Mouse (Mus musculus) spleen, adult 2 months (tissue): ENCODE results near the gene Cdca5. TPM values are rescaled to one million over a fixed set of nuclear protein-coding genes. Genes with fewer than 3 reads are reported as not detected.
A peak's percentile ranks its signal among the peaks of the same experiment; 100 is the strongest.
"Not testable (repeated sequence)": the region's sequence is repeated elsewhere in the genome, so short reads cannot be mapped to it uniquely, and the experiment has no call there.

Experiments used
- DNase-seq, 2 experiments: peaks; one replicate each; pipeline versions ENCODE4 v3.0.0 to v3.0.0-alpha.2; 2012 to 2021; ENCODE audit warnings: low spot score in 2 of 2, low read depth in 1 of 2
- H3K27ac ChIP-seq: fragments of 200-500 bp; 2 replicates; pipeline ENCODE4 v1.5.1; 2012; ENCODE audit warnings: low read length, inconsistent platforms; ENCODE audit not compliant: insufficient read depth
- H3K27me3 ChIP-seq: fragments of 200-500 bp; 2 replicates; pipeline ENCODE4 v1.6.1; 2012; ENCODE audit warnings: mild to moderate bottlenecking, moderate library complexity, low read length, inconsistent platforms; ENCODE audit not compliant: control insufficient read depth, insufficient read depth
- H3K36me3 ChIP-seq: fragments of 200-500 bp; 2 replicates; pipeline ENCODE4 v1.6.1; 2012; ENCODE audit warnings: mild to moderate bottlenecking, low read length, inconsistent platforms; ENCODE audit not compliant: control insufficient read depth, insufficient read depth
- H3K4me1 ChIP-seq: fragments of 200-500 bp; 2 replicates; pipeline ENCODE4 v1.6.1; 2011; ENCODE audit warnings: inconsistent platforms; ENCODE audit not compliant: control insufficient read depth, insufficient read depth, insufficient read length
- H3K4me3 ChIP-seq: fragments of 200-500 bp; 2 replicates; pipeline ENCODE4 v1.5.1; 2011; ENCODE audit warnings: mild to moderate bottlenecking, inconsistent platforms; ENCODE audit not compliant: insufficient read depth, insufficient read length; ENCODE audit errors: extremely low read depth
- CTCF ChIP-seq: fragments of 200-500 bp; IDR thresholded peaks from 2 replicates; pipeline ENCODE4 v1.5.1; 2011; ENCODE audit warnings: mild to moderate bottlenecking, inconsistent platforms; ENCODE audit not compliant: insufficient read depth, insufficient read length, insufficient replicate concordance; ENCODE audit errors: extremely low read depth
- POLR2A ChIP-seq: fragments of 200-500 bp; IDR thresholded peaks from 2 replicates; pipeline ENCODE4 v1.6.1; 2011; ENCODE audit warnings: low read depth, low read length, inconsistent platforms
- WGBS: fragments of 180-500 bp; shearing (Covaris S2); methylation state at CpG from one replicate; pipeline ENCODE4 v1.1.7; 2018; 5-methylcytosine and 5-hydroxymethylcytosine counted together
- polyA plus RNA-seq: library from polyadenylated mRNA; depleted of rRNA; stranded (reverse); fragments of >200 nt; gene quantifications from 2 replicates; pipeline ENCODE4 v1.2.3, GENCODE M21; 2012; rRNA removed

Cdca5 gene
- 3.6 and 4.4 TPM in 2 replicates for polyA plus RNA-seq

DNA sequence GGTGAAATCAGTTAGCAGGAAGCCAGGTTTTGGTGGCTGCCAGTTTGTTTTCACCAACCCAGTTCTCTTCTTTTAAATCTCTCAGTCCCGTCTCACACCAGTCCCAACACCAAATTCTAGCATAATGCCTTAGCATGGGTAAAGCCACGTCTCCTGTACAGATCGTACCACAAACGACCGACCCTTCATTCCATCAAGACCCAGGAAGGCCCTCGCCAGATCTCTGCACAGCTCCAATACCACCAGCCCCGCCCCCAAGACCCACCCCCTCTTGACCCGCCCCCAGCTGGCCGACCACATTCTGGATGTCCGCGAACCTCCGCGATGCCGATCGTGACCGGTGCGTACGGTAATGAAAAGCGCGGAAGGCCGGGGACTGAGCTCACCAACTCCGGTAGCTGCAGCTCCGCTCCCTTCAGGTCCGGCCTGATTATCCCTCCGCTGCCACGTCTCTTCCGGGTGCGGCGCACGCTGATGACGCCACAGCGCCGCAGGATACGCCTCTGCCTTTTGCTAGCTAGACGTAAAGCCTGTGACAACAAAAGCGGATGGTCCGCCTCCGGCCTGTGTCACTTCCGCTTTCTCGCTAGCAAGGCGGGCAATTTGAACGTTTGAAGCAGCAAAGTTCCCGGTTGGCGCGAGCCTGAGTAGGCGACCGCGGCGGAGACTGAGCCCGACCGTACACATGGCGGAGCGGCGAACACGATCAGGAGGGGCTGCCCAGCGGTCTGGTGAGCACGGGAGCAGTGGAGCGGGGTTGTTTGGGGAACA lies at the start of gene Cdca5, which contains the start of gene Zfpl1:
TSS of gene Cdca5 (plus strand) at position 506 of the 771 bp plus-strand sequence.
TSS of gene Zfpl1 (minus strand) at position 479 of the 771 bp plus-strand sequence.
- H3K27ac ChIP-seq = peak within 1 kb of the TSS; percentile 53; the same call in 1 of the 2 replicates
- peak within 1 kb of the TSS; percentile 77 for H3K4me3 ChIP-seq
- under 1% methylated on average over 58 of the region's 58 CpGs for WGBS
- peak; percentile 93 to 96 for DNase-seq
- TF ChIP-seq POLR2A (peak; percentile 43; the same call in 1 of the 2 replicates), CTCF (no peak)
- H3K27me3 ChIP-seq = no peaks in the 10 kb centered on the region
- H3K36me3 ChIP-seq = peaks cover 16% of the 10 kb centered on the region
- peaks cover 4% of the 10 kb centered on the region; the same call in 1 of the 2 replicates for H3K4me1 ChIP-seq

DNA sequence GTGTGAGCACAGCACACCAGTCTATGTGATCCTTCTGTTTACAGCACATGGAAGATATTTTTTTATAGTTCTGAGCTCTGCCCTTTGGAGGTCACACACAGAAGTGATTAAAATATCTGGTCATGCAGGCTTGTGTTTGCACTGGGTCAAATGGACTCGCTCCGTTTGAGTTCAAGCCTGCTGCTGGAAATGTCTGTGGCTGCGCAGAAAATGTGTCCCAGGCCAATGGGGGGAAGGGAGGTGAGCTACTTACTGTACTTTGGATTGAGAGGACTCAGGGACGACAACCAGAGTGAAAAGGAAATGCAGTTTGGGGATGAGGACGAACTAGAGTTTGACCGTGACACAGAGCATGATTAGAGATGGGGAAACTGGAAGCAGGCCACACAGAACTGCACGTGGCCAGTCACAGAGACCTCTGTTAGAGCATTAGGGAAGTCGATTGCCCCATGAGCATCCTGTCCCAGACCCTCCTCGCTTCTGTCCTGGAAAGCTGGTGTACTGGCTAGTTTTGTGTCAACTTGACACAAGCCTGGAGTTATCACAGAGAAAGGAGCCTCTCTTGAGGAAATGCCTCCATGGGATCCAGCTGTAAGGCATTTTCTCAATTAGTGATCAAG lies 48.7 kb upstream of the Cdca5 start:
- no peaks in the 10 kb centered on the region for H3K27me3 ChIP-seq
- H3K27ac ChIP-seq = no peak overlapping the region
- DNase-seq = no peak
- TF ChIP-seq CTCF = no peak
- no peak for TF ChIP-seq POLR2A
- H3K4me1 ChIP-seq = no peaks in the 10 kb centered on the region
- WGBS = 62% methylated on average over 9 of the region's 9 CpGs
- H3K4me3 ChIP-seq = no peak overlapping the region
- no peaks in the 10 kb centered on the region for H3K36me3 ChIP-seq

DNA sequence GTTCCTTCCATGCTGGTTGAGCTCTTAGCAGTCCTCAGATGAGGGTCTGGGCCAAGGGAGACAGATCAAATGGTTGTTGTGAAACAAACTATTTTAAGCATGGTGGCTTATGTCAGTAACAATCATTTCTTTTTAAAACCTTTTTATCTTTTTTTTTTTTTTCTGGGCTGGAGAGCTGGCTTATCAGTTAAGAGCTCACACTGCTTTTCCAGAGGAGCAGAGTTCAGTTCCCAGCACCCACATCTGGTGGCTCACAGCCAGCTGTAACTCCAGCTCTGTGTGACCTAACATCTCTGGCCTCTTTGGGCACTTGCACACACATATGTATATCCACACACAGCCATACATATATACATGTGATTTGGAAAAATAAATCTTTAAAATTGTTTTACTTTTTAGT lies 47.1 kb upstream of the Cdca5 start:
- Histone ChIP-seq H3K27ac (no peak overlapping the region), H3K27me3 (no peaks in the 10 kb centered on the region), H3K4me1 (no peaks in the 10 kb centered on the region), H3K4me3 (no peak overlapping the region), H3K36me3 (no peaks in the 10 kb centered on the region)
- TF ChIP-seq CTCF = no peak
- TF ChIP-seq POLR2A = no peak
- no peak for DNase-seq

DNA sequence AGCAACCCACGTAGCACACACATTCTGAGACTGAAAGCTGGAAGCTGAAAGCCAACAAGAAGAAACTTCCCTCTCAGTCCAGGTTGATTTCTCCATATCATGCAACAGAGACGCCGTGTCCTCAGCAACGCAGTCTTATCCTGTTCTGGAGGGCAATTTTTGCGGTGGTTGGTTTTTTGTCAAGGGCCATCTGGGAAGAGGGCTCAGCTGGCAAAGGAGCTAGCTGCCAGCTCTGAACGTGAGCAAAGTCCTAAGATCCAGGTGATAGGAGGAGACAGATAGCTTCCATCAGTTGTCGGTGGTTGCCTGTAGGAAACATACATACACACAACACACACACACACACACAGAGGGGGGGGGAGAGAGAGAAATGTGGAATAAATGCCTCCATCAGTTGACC lies 46.5 kb upstream of the Cdca5 start:
- Histone ChIP-seq H3K27ac (no peak overlapping the region), H3K27me3 (no peaks in the 10 kb centered on the region), H3K4me3 (no peak overlapping the region), H3K36me3 (no peaks in the 10 kb centered on the region), H3K4me1 (no peaks in the 10 kb centered on the region)
- DNase-seq = no peak
- 75% methylated on average over 7 of the region's 7 CpGs for WGBS
- TF ChIP-seq CTCF = no peak
- no peak for TF ChIP-seq POLR2A

DNA sequence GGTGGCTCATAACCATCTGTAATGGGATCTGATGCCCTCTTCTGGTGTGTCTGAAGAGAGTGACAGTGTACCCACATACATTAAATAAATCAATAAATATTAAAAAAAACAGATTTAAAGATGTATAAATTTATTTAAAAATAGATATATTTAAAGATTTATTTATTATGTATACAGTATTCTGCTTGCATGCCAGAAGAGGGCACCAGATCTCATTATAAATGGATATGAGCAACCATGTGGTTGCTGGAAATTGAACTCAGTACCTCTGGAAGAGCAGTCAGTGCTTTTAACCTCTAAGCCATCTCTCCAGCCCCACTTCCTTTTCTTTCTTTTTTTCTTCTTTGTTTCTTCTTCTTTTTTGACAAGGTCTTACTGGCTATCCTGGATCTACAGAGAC lies 44.8 kb upstream of the Cdca5 start:
- Histone ChIP-seq H3K36me3 (no peaks in the 10 kb centered on the region), H3K27me3 (no peaks in the 10 kb centered on the region), H3K4me3 (no peak overlapping the region), H3K27ac (no peak overlapping the region), H3K4me1 (no peaks in the 10 kb centered on the region)
- DNase-seq = no peak
- TF ChIP-seq CTCF (no peak), POLR2A (no peak)

DNA sequence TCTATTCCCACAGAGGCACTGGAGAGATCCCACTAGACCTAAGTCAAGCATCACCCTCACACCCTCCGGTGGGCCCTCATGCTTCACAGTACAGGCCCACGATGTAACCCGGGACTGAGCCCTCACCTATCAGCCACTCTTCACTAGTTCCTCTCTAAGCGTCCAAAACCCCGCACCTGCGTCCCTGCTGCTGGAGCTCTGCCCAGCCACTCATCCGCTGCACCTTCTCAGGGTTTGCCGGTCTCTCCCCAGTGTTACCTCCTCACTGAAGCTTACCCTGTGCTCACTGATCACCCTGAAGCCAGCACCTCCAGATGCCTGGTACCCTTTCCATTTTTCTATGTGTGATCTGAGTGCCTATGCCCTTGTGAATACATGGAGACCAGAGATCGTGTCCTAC lies 42.5 kb upstream of the Cdca5 start:
- Histone ChIP-seq H3K4me3 (no peak overlapping the region), H3K36me3 (no peaks in the 10 kb centered on the region), H3K27ac (no peak overlapping the region), H3K27me3 (no peaks in the 10 kb centered on the region), H3K4me1 (peaks cover 2% of the 10 kb centered on the region; the same call in 1 of the 2 replicates)
- TF ChIP-seq CTCF (no peak), POLR2A (no peak)
- DNase-seq = no peak
- 85% methylated on average over 9 of the region's 9 CpGs for WGBS

DNA sequence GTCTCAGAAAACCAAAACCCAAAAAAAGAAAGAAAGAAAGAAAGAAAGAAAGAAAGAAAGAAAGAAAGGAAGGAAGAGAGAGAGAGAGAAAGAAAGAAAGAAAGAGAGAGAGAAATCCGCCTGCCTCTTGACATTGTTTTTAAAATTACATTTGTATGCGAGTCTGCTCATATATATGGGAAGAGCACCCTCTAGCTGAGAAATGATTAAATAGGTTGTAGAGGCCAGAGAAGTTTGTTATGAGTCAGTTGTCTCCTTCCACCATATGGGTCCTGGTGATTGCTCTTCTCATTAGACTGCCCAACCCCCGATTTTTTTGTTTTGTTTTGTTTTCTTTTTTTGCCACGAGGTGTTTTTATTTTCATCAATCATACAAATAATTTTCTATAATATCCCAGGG lies 40.7 kb upstream of the Cdca5 start:
- H3K4me1 ChIP-seq, DNase-seq, H3K36me3 ChIP-seq, H3K27me3 ChIP-seq, H3K27ac ChIP-seq, H3K4me3 ChIP-seq: not testable (repeated sequence)
- 26% methylated on average over 4 of the region's 4 CpGs for WGBS
